Mouse (Mus musculus) skeletal muscle tissue, postnatal 0 days (tissue): ENCODE measurements around the gene C1qc. TPM values are rescaled to one million over a fixed set of nuclear protein-coding genes. Genes with fewer than 3 reads are reported as not detected.

Experiments
- polyA plus RNA-seq: library from polyadenylated mRNA; unstranded; fragments of >200 nt; fragmentation: Nextera tagmentation; extraction: Ambion mirVana; gene quantifications from 2 replicates; pipeline ENCODE4 v1.2.1, GENCODE M21; 2015

Gene C1qc
- 45.7 and 83.7 TPM in 2 replicates for polyA plus RNA-seq

GRCm38 (mm10) chr4:136892811-136893210 is at the start of gene C1qc:
Gene C1qc (minus strand): TSS chr4:136893065.

DNA sequence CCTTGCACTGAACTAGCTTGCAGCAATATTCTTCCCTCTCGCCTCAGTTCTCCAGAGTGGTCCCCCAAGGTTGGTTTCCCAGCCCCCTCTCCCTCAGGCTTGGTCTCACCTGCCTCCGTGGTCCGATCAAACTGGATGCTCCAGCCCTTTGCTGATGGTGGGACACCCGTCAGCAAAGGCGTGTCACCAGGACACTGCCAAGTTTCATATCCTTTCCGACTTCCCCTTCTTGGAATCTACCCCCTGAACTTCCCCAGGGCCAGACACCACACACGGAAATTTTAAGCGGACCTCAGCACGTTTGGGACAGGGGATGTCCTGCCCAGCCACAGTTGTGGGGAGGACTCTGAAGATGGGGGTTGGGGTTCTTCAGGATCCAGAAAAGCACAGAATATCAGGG is 5.8 kb upstream of the C1qc start, which contains the start of gene C1qa:
Gene C1qa, minus strand, starts transcription at position 167 of the 400 bp plus-strand sequence.

DNA sequence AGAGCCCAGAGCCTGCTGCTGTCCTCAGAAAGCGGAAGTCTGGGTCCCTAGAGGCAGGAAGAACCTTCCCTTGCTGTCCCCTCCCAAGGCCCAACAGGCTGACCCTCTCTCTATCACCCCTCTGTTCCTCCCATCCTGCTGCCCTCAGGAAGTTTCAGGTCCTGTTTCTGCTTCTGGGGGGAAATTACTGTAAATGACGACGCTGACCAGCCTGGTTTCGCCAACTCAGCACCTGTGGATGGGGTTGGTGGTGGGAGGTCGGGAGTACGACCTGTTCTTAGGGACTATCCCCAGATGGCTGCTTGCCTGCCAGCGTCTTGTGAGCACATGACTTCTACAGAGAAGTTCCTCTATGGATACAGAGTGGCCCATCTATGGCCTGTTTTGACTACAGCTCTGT is 6.8 kb downstream of the C1qc start, which contains the start of gene C1qb:
Gene C1qb, minus strand, starts transcription at position 87 of the 400 bp plus-strand sequence.

Other genes starting within 250 kb of the C1qc start
- 1.6 and 1.8 TPM in 2 replicates for gene Ephb2, start 57.1 kb downstream of the C1qc start, polyA plus RNA-seq
- gene C1qb, start 6.9 kb downstream of the C1qc start, polyA plus RNA-seq = 84.5 and 116 TPM in 2 replicates
- gene C1qa, start 5.7 kb upstream of the C1qc start, polyA plus RNA-seq = 52.4 and 72.8 TPM in 2 replicates
- 0.02 TPM in 1 of 2 replicates, not detected in the other for gene Epha8, start 63.8 kb upstream of the C1qc start, polyA plus RNA-seq
- 0.95 and 1.0 TPM in 2 replicates for gene Zbtb40, start 155.7 kb upstream of the C1qc start, polyA plus RNA-seq